Mouse (Mus musculus) kidney, adult 8-10 months (tissue): Measurements from ENCODE around the gene Fam228a.
A peak's percentile ranks its signal among the peaks of the same experiment; 100 is the strongest.
"Not testable (repeated sequence)": the region's sequence is repeated elsewhere in the genome, so short reads cannot be mapped to it uniquely, and the experiment has no call there.

Source experiments
- DNase-seq, 2 experiments: peaks; one replicate each; pipeline ENCODE4 v3.0.0; 2022

The Fam228a gene

DNA sequence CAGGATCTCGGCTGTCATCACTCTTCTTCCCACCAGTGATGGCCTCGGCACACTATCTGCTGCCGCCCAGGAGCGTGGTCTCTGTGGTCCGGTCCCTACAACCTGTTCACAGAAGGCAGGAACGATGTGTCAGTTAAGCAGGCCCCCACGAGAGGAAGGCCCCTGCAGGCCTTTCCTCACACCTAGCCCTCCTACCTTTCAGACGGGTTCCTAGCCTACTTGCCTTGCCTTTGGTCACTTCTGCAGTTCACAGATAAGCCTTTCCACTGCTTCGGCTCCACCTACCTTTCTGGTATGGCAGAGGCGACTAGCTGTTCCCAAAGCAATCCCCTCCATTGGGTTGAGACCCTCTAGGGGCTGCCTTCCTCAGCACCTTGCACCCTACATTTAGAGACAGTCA lies 22.6 kb downstream of the Fam228a start:
- DNase-seq: no peak

DNA sequence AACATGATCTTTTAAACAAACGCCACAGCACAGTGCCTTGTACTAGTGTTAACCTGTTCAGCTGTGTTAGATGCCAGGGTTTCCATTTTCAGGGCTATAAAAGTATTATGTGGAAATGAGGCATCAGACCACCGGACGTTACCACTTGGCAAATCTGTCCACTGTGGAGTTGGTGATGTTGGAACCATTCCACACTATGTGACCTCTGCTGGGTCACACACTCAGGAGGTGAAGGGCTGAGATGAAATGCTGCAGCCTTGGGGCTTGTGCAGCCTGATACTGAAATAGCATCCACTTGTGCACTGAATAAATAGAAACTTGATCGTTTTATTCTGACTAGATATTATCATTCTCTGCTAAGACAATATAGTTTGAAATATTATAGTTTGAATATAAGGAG lies 24.9 kb downstream of the Fam228a start:
- no peak for DNase-seq

DNA sequence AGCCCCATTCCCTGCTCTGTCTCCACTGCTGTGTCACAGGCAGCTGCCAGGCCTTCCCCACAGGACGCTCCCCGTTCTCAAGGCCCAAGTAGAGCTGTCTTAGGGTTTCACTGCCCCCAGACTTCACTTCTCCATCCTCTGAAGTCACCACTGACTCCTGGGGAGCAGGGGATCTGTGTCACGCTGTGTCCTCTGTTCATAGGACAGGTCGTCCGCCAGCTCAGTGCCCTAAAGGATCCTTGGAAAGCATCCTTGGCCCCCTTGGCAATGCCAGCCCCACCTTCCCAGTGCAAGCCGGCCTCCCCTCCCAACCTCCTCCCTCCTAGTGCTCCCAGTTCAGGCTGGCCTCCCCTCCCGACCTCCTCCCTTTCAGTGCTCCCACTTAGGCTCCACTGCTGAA lies 28.3 kb downstream of the Fam228a start:
- no peak for DNase-seq

DNA sequence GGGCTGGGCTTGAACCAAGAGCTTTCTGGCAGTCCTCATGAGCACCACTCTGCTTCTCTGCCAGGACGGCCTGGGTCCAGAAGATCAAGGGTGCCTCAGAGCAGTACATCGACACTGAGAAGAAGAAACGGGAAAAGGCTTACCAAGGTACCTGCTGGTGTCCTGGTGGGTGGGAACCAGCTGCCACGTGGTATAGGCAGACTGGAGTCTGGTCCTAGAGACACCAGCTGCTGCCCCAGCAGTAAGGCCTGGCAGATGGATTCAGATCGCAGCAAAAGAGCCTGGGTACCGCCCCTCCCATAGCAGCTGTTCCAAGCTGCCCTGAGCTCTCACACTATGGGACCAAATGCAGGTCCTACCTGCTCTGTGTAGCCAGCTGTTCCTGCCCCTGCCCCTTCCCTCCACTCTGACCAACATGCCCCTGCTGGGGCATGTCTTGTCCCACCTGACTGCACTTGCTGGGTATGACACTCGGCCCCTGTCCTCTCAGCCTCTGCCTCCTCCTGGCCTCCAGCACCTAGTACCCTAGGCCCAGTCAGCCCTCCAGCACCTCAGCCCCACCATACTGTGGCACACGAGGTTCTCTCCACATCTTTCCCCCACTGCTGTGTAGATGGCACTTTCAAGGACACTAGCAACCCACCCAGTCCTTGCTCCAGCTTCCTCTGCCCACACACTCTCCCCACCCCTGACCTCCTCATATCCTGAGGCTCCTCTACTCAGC lies 29.2 kb downstream of the Fam228a start:
- DNase-seq: no peak

DNA sequence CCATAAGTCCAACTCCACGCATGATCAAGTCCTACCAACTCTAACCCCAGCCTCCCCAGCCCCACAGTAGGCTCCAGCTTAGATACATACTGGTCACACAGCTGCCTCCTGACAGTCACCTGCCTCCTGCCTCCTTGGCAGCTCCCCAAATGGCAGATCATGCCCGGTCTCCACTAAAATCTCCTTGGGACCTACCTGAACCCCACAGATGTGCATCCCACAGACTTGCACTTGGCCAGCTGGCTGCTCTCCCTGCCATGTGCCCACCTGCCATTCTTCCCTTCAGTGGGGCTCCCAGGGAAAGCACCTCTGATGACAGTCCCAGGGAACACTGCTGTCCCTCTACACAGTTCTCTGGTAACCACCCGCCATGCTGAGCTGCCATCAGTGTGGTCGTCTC lies 29.9 kb downstream of the Fam228a start:
- no peak for DNase-seq

DNA sequence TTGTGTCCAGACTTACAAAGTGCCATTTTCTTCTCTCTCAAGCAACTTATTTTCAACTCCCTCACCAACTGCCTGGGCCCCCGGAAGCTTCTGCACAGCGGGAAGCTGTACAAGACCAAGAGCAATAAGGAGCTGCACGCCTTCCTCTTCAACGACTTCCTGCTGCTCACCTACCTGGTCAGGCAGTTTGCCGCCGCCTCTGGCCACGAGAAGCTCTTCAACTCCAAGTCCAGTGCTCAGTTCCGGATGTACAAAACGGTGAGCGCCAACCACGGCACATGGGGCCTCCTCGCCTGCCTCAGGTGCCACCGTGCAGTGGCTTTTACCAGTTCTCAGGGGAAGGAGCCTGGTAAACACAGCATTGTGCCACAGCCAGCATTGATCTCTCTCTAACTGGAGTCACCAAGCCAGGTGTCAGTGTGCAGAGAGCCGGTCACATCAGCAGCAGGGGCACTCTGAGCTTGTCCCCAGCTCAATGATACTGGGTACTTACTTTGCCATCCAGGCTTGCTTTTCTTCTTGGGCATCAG lies 30.7 kb downstream of the Fam228a start:
- DNase-seq: no peak

DNA sequence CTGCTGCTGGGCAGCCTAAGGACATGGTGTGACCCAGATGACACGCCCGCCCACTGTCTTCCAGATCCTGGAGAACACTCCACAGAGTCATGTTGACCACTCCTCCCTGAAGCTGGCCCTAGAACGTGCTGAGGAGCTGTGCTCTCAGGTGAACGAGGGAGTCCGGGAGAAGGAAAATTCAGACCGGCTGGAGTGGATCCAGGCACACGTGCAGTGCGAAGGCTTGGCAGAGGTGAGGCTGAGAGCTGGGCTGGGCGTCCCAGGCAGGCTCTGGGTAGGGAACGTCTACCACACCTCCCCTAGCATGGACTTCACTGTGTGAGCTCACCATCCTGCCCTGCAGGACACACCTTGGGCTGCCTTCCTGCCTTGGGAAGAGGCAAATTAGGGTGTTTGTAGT lies 31.3 kb downstream of the Fam228a start:
- no peak for DNase-seq

DNA sequence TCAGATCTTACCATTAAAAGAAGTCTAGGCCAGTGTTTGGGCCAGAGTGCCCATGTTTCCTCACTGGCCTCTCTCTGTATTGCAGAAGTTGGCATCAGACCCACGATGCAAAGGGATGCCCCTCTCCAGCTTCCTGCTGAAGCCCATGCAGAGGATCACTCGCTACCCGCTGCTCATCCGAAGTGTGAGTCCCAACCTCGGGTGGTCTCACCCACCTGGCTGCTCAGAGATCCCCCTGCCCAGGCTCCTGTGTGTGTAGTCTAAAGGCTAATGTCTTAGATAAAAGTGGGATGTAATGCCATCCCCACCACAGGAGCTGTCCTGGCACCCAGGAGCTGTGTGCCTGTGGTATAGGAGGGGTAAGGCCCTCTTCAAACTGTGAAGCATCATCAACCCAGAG lies 32.1 kb downstream of the Fam228a start:
- no peak for DNase-seq

DNA sequence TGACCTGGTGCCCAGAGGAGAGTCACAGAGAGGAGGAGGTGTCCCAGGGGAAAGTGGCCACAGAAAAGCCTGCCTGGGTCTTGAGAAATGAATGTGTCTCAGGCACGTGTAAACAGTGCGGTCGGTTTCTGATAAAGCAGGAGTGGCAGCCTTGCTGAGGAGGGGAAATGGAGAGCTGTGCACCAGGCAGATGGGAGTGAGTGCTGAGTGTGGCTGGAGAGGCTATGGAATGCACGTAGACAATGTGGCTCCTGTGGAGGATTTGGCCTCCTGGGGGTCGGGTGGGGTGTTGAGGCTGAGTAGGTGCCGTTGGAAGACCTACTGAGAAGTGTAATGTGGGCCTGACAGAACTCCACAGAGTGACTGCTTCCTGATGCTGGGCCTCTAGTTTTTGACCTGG lies 32.6 kb downstream of the Fam228a start:
- not testable (repeated sequence) for DNase-seq

DNA sequence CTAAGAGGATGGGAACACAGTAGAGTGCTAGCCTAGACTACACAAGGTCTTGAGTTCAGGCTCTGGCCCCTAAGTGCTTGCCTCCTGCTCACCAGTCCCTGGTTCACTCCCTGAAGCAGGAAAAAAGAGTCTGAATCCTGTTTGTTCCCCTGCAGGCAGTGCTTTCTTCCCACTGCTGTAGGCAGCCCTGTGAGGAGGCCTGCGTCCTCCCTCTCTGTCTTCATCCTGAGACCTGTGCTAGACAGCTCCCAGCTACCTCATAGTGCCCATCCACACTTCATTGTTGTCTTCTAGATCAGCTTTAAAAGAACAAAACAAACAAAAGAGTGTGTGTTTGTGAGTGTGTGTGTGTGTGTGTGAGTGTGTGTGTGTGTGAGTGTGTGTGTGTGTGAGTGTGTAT lies 43.7 kb downstream of the Fam228a start:
- DNase-seq: no peak

DNA sequence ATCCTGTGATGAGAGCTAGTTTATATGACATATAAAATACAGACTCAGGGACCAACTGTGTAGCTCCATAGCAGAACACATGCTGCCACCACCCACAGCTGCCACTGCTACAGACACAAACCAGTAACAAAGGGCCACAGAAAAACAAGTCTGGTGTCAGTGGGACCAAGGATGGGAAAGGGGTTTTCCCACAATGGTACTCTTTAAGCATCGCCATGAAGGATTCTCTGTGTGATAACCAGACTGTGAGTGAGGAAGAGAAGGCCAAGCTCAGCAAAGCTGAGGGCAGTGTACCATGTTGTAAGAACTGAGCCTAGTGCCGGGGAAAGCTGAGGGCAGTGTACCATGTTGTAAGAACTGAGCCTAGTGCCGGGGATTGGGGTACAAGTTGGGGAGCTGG lies 47.0 kb downstream of the Fam228a start:
- DNase-seq: no peak

DNA sequence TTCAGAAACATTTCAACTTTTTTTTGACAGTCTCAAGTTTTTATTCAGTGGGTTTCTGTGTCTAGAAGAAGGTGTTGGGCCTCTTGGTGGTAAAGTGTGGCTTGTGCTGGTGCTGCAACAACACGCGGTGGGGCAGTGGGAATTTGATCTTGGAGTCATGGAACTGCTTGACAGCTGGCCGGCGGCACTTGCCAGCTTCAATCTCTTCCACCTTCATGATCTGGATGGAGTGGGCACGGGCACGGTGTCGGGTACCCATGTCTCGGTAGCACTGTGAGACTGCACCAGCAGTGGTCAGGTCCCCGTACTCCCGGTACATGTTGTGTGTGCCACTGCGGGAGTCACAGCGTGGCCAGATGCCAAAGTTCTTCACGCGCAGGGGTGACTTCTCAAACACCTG lies 48.9 kb downstream of the Fam228a start:
- DNase-seq: no peak

DNA sequence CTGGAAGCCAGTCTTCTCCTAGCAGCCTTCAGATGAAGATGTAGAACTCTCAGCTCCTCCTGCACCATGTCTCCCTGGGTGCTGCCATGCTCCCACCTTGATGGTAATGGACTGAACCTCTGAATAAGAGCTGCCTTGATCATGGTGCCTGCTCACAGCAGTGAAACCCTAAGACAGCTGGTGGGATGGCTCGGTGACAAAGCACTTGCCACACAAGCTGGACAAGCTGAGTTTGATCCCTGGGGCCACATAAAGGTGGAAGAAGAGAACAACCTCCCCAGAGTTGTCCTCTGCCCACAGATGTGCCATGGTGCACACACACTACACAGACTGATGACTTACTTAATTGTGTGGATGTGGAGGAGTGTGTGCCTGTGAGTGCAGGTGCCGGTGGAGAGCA lies 49.8 kb downstream of the Fam228a start:
- DNase-seq: no peak

DNA sequence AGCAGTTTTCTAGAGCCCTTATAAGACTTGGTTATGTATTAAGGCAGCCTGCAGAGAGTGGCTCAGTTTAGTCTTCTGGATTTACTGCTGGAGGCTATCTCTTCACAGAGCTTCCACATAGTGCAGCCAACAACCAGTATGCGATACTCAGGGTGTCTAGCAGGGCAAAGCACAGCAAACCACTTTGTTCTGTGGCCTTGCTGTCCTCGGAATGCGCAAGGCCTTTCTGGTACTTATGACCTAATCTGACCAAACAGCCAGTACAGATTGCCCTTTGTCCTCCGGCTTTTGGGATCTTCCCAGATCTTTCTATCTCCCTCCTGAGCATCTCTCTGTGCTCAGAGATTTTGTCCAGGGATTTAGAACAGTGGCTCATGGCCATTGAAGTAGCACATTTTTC lies 52.8 kb downstream of the Fam228a start:
- DNase-seq: no peak

DNA sequence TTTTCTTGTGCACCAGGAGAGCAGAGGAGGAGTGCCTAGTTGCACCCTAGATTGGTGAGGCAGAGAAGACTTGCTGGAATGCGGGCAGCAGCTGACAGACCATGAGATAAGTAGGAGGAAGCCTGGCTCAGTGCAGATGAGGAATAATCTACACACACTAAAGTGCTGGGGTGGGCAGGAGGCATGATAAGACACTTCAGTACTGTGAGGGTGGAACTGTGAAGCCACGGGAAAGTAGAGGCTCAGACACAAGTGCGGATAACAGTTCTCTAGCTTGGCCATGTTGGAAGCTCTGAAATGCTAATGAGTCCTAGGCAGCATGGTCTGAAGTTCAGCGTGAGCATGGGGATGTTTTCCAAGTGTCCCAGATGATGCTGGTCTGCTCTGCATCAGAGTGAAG lies 58.3 kb downstream of the Fam228a start:
- no peak for DNase-seq

DNA sequence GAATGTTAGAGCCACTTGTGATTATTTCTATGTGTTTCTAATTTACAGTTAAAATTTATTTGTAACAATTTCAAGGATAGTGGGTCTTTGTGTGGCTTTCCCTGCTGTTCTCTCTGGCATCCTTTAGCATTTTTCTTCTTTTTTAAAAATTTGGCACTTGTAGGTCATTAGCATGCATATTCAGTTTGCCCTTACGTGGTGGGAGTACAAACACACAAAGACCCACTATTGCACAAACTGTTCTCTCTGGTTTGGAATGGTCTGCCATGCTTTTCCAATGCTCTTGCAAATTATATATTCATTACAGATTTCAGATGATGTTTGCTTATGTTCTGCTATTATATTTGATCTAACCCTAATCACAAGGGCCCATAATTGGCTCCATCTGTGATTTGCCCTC lies 61.9 kb downstream of the Fam228a start:
- no peak for DNase-seq

DNA sequence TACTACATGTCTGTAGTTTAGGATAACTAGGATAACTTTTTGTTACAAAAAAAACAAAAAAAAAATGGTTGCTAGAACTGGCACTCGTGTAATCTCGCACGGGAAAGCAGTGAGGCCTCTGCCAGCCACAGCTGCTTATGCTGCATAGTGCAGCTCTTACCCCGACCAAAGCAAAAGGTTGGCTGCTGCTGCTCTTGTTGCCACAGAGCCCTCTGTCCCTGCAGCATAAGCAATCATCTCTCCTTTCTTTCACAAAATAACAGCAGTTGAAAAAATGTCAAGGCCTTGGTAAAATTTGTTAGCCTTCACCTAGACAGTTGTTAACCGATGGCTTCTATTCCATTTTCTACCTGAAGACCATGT lies 72.6 kb downstream of the Fam228a start:
- DNase-seq: no peak

DNA sequence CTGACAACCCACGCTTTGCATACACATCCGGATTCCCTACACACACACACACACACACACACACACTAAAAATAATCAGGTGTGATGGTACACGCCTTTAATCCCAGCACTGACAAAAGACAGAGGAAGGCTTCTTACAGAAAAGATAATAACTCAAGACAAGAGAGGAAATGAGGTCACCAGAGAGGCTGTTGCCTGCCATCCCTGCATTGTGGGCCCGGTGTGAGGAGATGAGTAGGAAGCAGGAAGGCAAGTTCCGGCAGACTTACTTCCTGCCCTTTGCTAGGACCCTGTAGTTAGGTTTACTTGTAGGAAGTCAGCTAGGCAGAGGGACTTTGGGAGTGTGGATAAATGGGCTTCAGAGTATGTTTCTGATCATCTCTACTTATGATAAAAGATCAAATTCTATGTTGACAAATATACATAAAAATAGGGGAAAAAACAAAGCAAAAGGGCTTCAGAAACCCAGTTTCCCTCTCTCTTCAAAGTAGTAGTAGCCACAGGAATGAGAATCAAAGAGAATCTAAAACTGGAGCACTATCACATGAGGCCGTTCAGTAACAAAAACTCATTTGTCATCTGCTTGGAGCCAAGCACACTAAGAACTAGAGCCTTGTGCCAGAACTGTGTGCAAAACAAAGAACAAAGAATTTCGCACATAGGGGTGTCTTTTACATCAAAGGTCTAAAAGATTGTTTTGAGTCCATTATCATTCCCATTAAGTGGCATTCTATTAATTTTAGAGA lies 73.1 kb downstream of the Fam228a start:
- DNase-seq: peak in 1 of 2 experiments; percentile 11
